Mouse (Mus musculus) R1 (cell line): ENCODE data around the gene Ip6k3.

Experiments
- DNase-seq: peaks from one replicate; pipeline ENCODE4 v3.0.0-alpha.2; 2018; ENCODE audit warnings: low read depth, low spot score

The Ip6k3 gene

GRCm38 (mm10) chr17:27123103-27123502, 44.5 kb downstream of the Ip6k3 start:
- no peak for DNase-seq

- DNase-seq = no peak
Measured at GRCm38 (mm10) chr17:27122701-27123100, 44.9 kb downstream of the Ip6k3 start.

GRCm38 (mm10) chr17:27121781-27122180, 45.8 kb downstream of the Ip6k3 start:
- DNase-seq = no peak

- DNase-seq = no peak
Measured at GRCm38 (mm10) chr17:27121266-27121665, 46.3 kb downstream of the Ip6k3 start.

- DNase-seq = peak; percentile 85
Measured at GRCm38 (mm10) chr17:27120561-27121024, 47.0 kb downstream of the Ip6k3 start.

GRCm38 (mm10) chr17:27119954-27120353, 47.6 kb downstream of the Ip6k3 start:
- no peak for DNase-seq

GRCm38 (mm10) chr17:27119540-27119895, 48.1 kb downstream of the Ip6k3 start:
- no peak for DNase-seq

- DNase-seq = no peak
Measured at GRCm38 (mm10) chr17:27118676-27119539, 48.7 kb downstream of the Ip6k3 start.

- DNase-seq = no peak
Measured at GRCm38 (mm10) chr17:27110072-27110471, 57.5 kb downstream of the Ip6k3 start.

GRCm38 (mm10) chr17:27107936-27108335, 59.7 kb downstream of the Ip6k3 start:
- no peak for DNase-seq

GRCm38 (mm10) chr17:27106745-27107144, 60.9 kb downstream of the Ip6k3 start:
- peak; percentile 79 for DNase-seq

GRCm38 (mm10) chr17:27105698-27106470, 61.7 kb downstream of the Ip6k3 start:
- DNase-seq = peak; percentile 91

GRCm38 (mm10) chr17:27101675-27102074, 65.9 kb downstream of the Ip6k3 start:
- no peak for DNase-seq

GRCm38 (mm10) chr17:27095690-27096089, 71.9 kb downstream of the Ip6k3 start:
- DNase-seq = peak; percentile 66
